Mouse (Mus musculus) testis, adult 2 months (tissue): ENCODE results near the gene Tmem88b.
A peak's percentile ranks its signal among the peaks of the same experiment; 100 is the strongest.

Experiments used
- CTCF ChIP-seq: fragments of 200-500 bp; IDR thresholded peaks from 2 replicates; pipeline ENCODE4 v1.5.1; 2012; ENCODE audit warnings: low read depth, mild to moderate bottlenecking, inconsistent platforms, low read length, moderate library complexity; ENCODE audit not compliant: control insufficient read depth, insufficient read depth, insufficient replicate concordance
- POLR2A ChIP-seq: fragments of 200-500 bp; IDR thresholded peaks from 2 replicates; pipeline ENCODE4 v1.6.1; 2012; ENCODE audit warnings: low read depth, mild to moderate bottlenecking, inconsistent platforms, low read length, moderate library complexity; ENCODE audit not compliant: control insufficient read depth

DNA sequence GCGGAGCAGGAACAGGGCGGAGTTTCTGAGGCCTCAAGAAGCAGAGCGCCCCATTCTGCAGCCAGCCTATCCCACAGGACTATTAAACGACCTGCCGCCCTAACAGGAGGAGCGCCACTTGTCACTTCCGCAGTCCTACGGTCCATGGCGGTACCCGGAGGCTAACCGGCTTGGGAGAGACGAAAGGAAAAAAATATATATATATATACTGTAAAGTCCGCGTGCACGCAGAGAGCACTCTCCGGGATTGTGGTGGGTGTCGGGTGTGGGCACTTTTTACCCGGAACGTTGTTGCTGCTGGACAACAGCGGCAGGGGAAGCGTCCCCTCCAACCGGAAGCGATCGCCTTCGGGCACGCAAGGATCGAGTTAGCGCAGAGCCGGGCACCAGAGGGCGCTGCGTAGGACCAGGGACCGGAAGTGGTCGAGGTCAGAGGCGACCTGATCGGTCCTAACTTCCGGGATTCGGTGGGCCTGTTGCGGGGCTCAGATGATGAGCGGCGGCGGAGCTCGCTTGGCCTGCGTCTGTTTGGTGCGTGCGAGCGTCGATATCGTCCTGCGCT is 45.6 kb upstream of the Tmem88b start, which contains the start of gene Aurkaip1:
- TF ChIP-seq POLR2A (peak; percentile 61), CTCF (peak; percentile 80; the same call in 1 of the 2 replicates)
